In genomic region chr7:101465392-101465791, GRCm38 (mm10) we compare ENCODE assay signal across 7 mouse cellular contexts. TPM values are rescaled to one million over a fixed set of nuclear protein-coding genes. Genes with fewer than 3 reads are reported as not detected.
DNase-seq lines count a peak whose midpoint lies in the region.

No protein-coding gene starts in this region.

- 32% methylated on average over 14 of the region's 14 CpGs for WGBS in limb, embryonic 10.5 days

- no peaks in the 10 kb centered on the region for H3K36me3 ChIP-seq in limb, embryonic 10.5 days

- H3K4me1 ChIP-seq in limb, embryonic 10.5 days: peaks cover 30% of the 10 kb centered on the region

- peak overlapping the region; percentile 55; the same call in 1 of the 2 replicates for H3K27ac ChIP-seq in limb, embryonic 10.5 days

- H3K9me3 ChIP-seq in limb, embryonic 10.5 days (replicated peaks): no peaks in the 10 kb centered on the region

- no peak overlapping the region for H3K4me3 ChIP-seq in limb, embryonic 10.5 days

- DNase-seq in adrenal gland, postnatal 36 days: peak; percentile 65 to 84
- peak; percentile 33 for DNase-seq in embryo, embryonic 9.5 days (ENCODE audit: extremely low spot score)
- DNase-seq in heart, postnatal 4 days: peak; percentile 67
- DNase-seq in limb, embryonic 10.5 days (ENCODE audit: low spot score): peak; percentile 39
- DNase-seq in retina, postnatal 1 day: peak; percentile 51
- DNase-seq in right cerebral cortex, adult 18-20 months: no peak
- no peak for DNase-seq in right cerebral cortex, postnatal 36 days (ENCODE audit: low spot score in 2 of 2)

- H3K27me3 ChIP-seq in limb, embryonic 10.5 days (ENCODE audit: low read depth, poor library complexity, severe bottlenecking): 0 out of 2 replicates have a peak, but pooled peaks cover 5% of the 10 kb centered on the region

RNA-seq across cellular contexts. Expression of gene Pde2a, which starts 43.9 kb away (rescaled TPM):
- total RNA-seq in adrenal gland, postnatal 36 days (2021): 100 to 1,000 TPM; 163 to 207 TPM
- total RNA-seq in heart, postnatal 4 days (2021): 10 to 100 TPM; 42.4 to 42.8 TPM
- 9.2 and 9.3 TPM in 2 replicates for polyA plus RNA-seq in limb, embryonic 10.5 days (2016; fragmentation: Nextera tagmentation; extraction: Ambion mirVana)

RNA-seq across cellular contexts. Expression of gene Gm45837, which starts 54.7 kb away (rescaled TPM):
- total RNA-seq in adrenal gland, postnatal 36 days (2021): 1 to 10 TPM in 1 of 2 experiments, not detected in 1; 3.8 TPM
- 1 to 10 TPM in 1 of 2 experiments, not detected in 1; 7.4 TPM for total RNA-seq in heart, postnatal 4 days (2021)
- polyA plus RNA-seq in limb, embryonic 10.5 days (2016; fragmentation: Nextera tagmentation; extraction: Ambion mirVana): 0.06 TPM in 1 of 2 replicates, not detected in the other

Comparison
In these comparisons a context has a peak if more than half of its experiments do, and no peak if none do; other contexts are left out.
1. DNase-seq: peak in adrenal gland, postnatal 36 days (2 of 2), embryo, embryonic 9.5 days (single experiment), heart, postnatal 4 days (single experiment), limb, embryonic 10.5 days (single experiment) and retina, postnatal 1 day (single experiment); none in right cerebral cortex, adult 18-20 months (single experiment) and right cerebral cortex, postnatal 36 days (0 of 2).